Mouse (Mus musculus) liver, embryonic 14.5 days (tissue): ENCODE measurements at regions not wholly inside any gene's neighbourhood (a gene's known extent, or its start where the extent isn't known, plus 50 kb on each side); places are given as distances from the start of the nearest gene placed in this dataset.
A peak's percentile ranks its signal among the peaks of the same experiment; 100 is the strongest.

Experiments used
- ATAC-seq: fragments of 200-750 bp; cut with Nextera tagmentation; 2 replicates; pipeline ENCODE4 v1.8.0; 2017; ENCODE audit warnings: moderate number of reproducible peaks, mild to moderate bottlenecking, moderate library complexity; ENCODE audit not compliant: insufficient read depth
- DNase-seq, 3 experiments: peaks; one replicate each; pipeline ENCODE4 v3.0.0-alpha.2; 2012 to 2013; ENCODE audit warnings: low read depth in 3 of 3, low spot score in 3 of 3
- H3K27ac ChIP-seq: fragments of 300-500 bp; sonication (generic); 2 replicates; pipeline ENCODE4 v1.5.1; 2014; ENCODE audit warnings: moderate library complexity, mild to moderate bottlenecking, control low read depth, inconsistent platforms
- H3K27me3 ChIP-seq: fragments of 300-500 bp; sonication (generic); 2 replicates; pipeline ENCODE4 v1.6.1; 2014; ENCODE audit warnings: mild to moderate bottlenecking, low read length, moderate library complexity; ENCODE audit not compliant: control insufficient read depth, insufficient read depth
- H3K36me3 ChIP-seq: fragments of 300-500 bp; sonication (generic); replicated peaks from 2 replicates; pipeline ENCODE4 v1.6.1; 2014; ENCODE audit warnings: low read depth; ENCODE audit not compliant: control insufficient read depth, insufficient read depth
- H3K4me1 ChIP-seq, 2 experiments: fragments of 200-500 bp in 1 of 2; fragments of 300-500 bp in 1 of 2; sonication (generic) in 1 of 2; replicated peaks; 2 replicates each; pipeline ENCODE4 v1.6.1; 2012 to 2014; ENCODE audit warnings: antibody characterized with exemption in 1 of 2, inconsistent platforms in 1 of 2, low read length in 1 of 2; ENCODE audit not compliant: control insufficient read depth in 2 of 2, insufficient read depth in 2 of 2
- H3K4me2 ChIP-seq: fragments of 300-500 bp; sonication (generic); 2 replicates; pipeline ENCODE4 v1.6.1; 2014; ENCODE audit warnings: low read depth, mild to moderate bottlenecking, control low read depth, moderate library complexity
- H3K4me3 ChIP-seq, 2 experiments: fragments of 200-500 bp in 1 of 2; fragments of 300-500 bp in 1 of 2; sonication (generic) in 1 of 2; 2 replicates each; pipeline ENCODE4 v1.5.1; 2012 to 2014; ENCODE audit warnings: low read depth in 2 of 2, low read length in 2 of 2, mild to moderate bottlenecking in 2 of 2, control low read depth in 1 of 2, inconsistent platforms in 1 of 2, moderate library complexity in 1 of 2; ENCODE audit not compliant: insufficient read depth in 1 of 2
- H3K9ac ChIP-seq: fragments of 300-500 bp; sonication (generic); replicated peaks from 2 replicates; pipeline ENCODE4 v1.6.1; 2014; ENCODE audit warnings: mild to moderate bottlenecking, control low read depth, moderate library complexity
- H3K9me3 ChIP-seq: fragments of 300-500 bp; sonication (generic); 2 replicates; pipeline ENCODE4 v1.6.1; 2016; ENCODE audit warnings: low read length, mixed read lengths; ENCODE audit not compliant: control insufficient read depth
- CTCF ChIP-seq: IDR thresholded peaks from 2 replicates; pipeline ENCODE4 v1.5.1; 2016; ENCODE audit warnings: antibody characterized with exemption, low read depth, control low read depth
- EP300 ChIP-seq: IDR thresholded peaks from 2 replicates; pipeline ENCODE4 v1.6.1; 2016; ENCODE audit warnings: antibody characterized with exemption, low read depth
- WGBS: fragments of 180-500 bp; shearing (Covaris S2); extraction: QIAGEN DNeasy Blood & Tissue Kit; methylation state at CpG from one replicate; pipeline ENCODE4 v1.1.7; 2014; ENCODE audit not compliant: insufficient replicate concordance; 5-methylcytosine and 5-hydroxymethylcytosine counted together

- no peaks in the 10 kb centered on the region for H3K9me3 ChIP-seq
- H3K36me3 ChIP-seq, result no peaks in the 10 kb centered on the region
- 60% methylated on average over 3 of the region's 3 CpGs for WGBS
- no peaks in the 10 kb centered on the region for H3K4me1 ChIP-seq
- no peak for ATAC-seq
- no peak overlapping the region for H3K9ac ChIP-seq
- H3K4me2 ChIP-seq, result no peak overlapping the region
- no peak for TF ChIP-seq EP300
- TF ChIP-seq CTCF, result no peak
- H3K27ac ChIP-seq, result no peak overlapping the region
- no peaks in the 10 kb centered on the region for H3K27me3 ChIP-seq
- no peak overlapping the region for H3K4me3 ChIP-seq
- DNase-seq, result no peak
Observed at GRCm38 (mm10) chr10:9061979-9062378, 176.1 kb upstream of the Sash1 start.

GRCm38 (mm10) chr10:9055274-9055673 lies 169.4 kb upstream of the Sash1 start:
- ATAC-seq (no peak), DNase-seq (no peak)
- H3K36me3 ChIP-seq, result no peaks in the 10 kb centered on the region
- no peak overlapping the region for H3K27ac ChIP-seq
- H3K4me1 ChIP-seq, result no peaks in the 10 kb centered on the region
- H3K27me3 ChIP-seq, result no peaks in the 10 kb centered on the region
- H3K4me3 ChIP-seq, result no peak overlapping the region
- H3K4me2 ChIP-seq, result no peak overlapping the region
- H3K9ac ChIP-seq, result no peak overlapping the region
- no peaks in the 10 kb centered on the region for H3K9me3 ChIP-seq
- WGBS, result 41% methylated on average over 3 of the region's 3 CpGs
- TF ChIP-seq EP300 (no peak), CTCF (no peak)

- Histone ChIP-seq H3K36me3 (no peaks in the 10 kb centered on the region), H3K4me1 (no peaks in the 10 kb centered on the region), H3K4me3 (no peak overlapping the region), H3K9me3 (no peaks in the 10 kb centered on the region), H3K9ac (no peak overlapping the region), H3K27me3 (no peaks in the 10 kb centered on the region), H3K27ac (no peak overlapping the region), H3K4me2 (no peak overlapping the region)
- WGBS, result 34% methylated on average over 4 of the region's 4 CpGs
- no peak for DNase-seq
- no peak for ATAC-seq
- TF ChIP-seq CTCF (peak; percentile 26; the same call in 1 of the 2 replicates), EP300 (no peak)
Observed at GRCm38 (mm10) chr10:9053371-9053770, 167.5 kb upstream of the Sash1 start.

GRCm38 (mm10) chr10:9047341-9047740 lies 161.5 kb upstream of the Sash1 start:
- no peak for TF ChIP-seq EP300
- TF ChIP-seq CTCF, result no peak
- Histone ChIP-seq H3K27ac (no peak overlapping the region), H3K9ac (no peak overlapping the region), H3K4me3 (no peak overlapping the region), H3K36me3 (no peaks in the 10 kb centered on the region), H3K4me1 (no peaks in the 10 kb centered on the region), H3K4me2 (no peak overlapping the region), H3K9me3 (no peaks in the 10 kb centered on the region), H3K27me3 (no peaks in the 10 kb centered on the region)
- DNase-seq (no peak), ATAC-seq (no peak)
- WGBS, result 66% methylated on average over 4 of the region's 4 CpGs

GRCm38 (mm10) chr10:9044746-9045370 lies 159.0 kb upstream of the Sash1 start:
- no peaks in the 10 kb centered on the region for H3K4me1 ChIP-seq
- no peak overlapping the region for H3K9ac ChIP-seq
- no peaks in the 10 kb centered on the region for H3K27me3 ChIP-seq
- H3K9me3 ChIP-seq, result no peaks in the 10 kb centered on the region
- ATAC-seq (no peak), DNase-seq (no peak)
- no peak overlapping the region for H3K4me3 ChIP-seq
- no peak for TF ChIP-seq CTCF
- no peak for TF ChIP-seq EP300
- no peak overlapping the region for H3K27ac ChIP-seq
- WGBS, result 63% methylated on average over 9 of the region's 9 CpGs
- no peaks in the 10 kb centered on the region for H3K36me3 ChIP-seq
- no peak overlapping the region for H3K4me2 ChIP-seq
